Mouse (Mus musculus): ENCODE data around the gene Gphn. TPM values are rescaled to one million over a fixed set of nuclear protein-coding genes. Genes with fewer than 3 reads are reported as not detected.

Gene Gphn
- polyA plus RNA-seq, 2 experiments from 2014 or later = 12.1 to 13.2 TPM

Other genes with a start within 250 kb of the Gphn start
- gene Gm6657, start 32.1 kb upstream of the Gphn start, polyA plus RNA-seq (2017; shearing (Covaris generic)) = not detected